ENCODE assay signal across 24 mouse cellular contexts in genomic region chr3:131000252-131000651, GRCm38 (mm10).
DNase-seq lines count a peak whose midpoint lies in the region; ATAC-seq and TF ChIP-seq lines count a peak whose summit lies in the region.
"Had no signal": no experiment of that assay in that cellular context is flagged by ENCODE, and none has a peak within 500 bp of the region (broad histone marks: within the 10 kb centered on the region; RNA-seq: fewer than 3 reads in every experiment).

No protein-coding gene starts in this region.

- no peak for TF ChIP-seq POLR2A in liver, adult 2 months (IDR thresholded peaks at IDR 0.05; ENCODE audit: extremely low read depth, insufficient read depth, low read length)

- H3K79me2 ChIP-seq in liver, adult 2 months (ENCODE audit: control insufficient read depth, insufficient read depth, low read length): no peaks in the 10 kb centered on the region

- no peak overlapping the region for H3K9ac ChIP-seq in embryonic facial prominence, embryonic 15.5 days
- no peak overlapping the region for H3K9ac ChIP-seq in liver, adult 2 months (ENCODE audit: low read depth, low read length)
- no peak overlapping the region for H3K9ac ChIP-seq in liver, embryonic 11.5 days (ENCODE audit: low read depth, low read length)
- no peak overlapping the region for H3K9ac ChIP-seq in lung, postnatal 0 days (replicated peaks; ENCODE audit: low read depth)
- H3K9ac ChIP-seq in limb, embryonic 13.5 days: no peak overlapping the region
- H3K9ac ChIP-seq: embryonic facial prominence, embryonic 13.5 days; forebrain, embryonic 13.5 days; forebrain, embryonic 15.5 days had no signal

- no peak for DNase-seq in embryonic facial prominence, embryonic 10.5 days (ENCODE audit: low spot score)
- peak; percentile 78 for DNase-seq in liver, adult 2 months (ENCODE audit: extremely low read depth, low read depth, low spot score)
- no peak for DNase-seq in liver, embryonic 11.5 days (ENCODE audit: low spot score)
- DNase-seq in lung, postnatal 0 days (ENCODE audit: low spot score): peak; percentile 19
- DNase-seq in lung, postnatal 36 days: no peak
- DNase-seq: adrenal gland, adult 8-10 months; adrenal gland, postnatal 14 days; adrenal gland, postnatal 36 days; B cell, adult 2 months; cerebellum, adult 11-12 months; cerebellum, adult 2 months; cerebellum, adult 9-10 months; cerebellum, postnatal 10 days; cerebellum, postnatal 25 days had no signal

- WGBS in embryonic facial prominence, embryonic 15.5 days: 74% methylated on average over 3 of the region's 3 CpGs
- 81% methylated on average over 3 of the region's 3 CpGs for WGBS in embryonic facial prominence, embryonic 10.5 days
- 24% methylated on average over 3 of the region's 3 CpGs for WGBS in liver, adult 2 months
- WGBS in liver, embryonic 11.5 days: 74% methylated on average over 3 of the region's 3 CpGs
- 41% methylated on average over 3 of the region's 3 CpGs for WGBS in lung, postnatal 0 days
- WGBS in limb, embryonic 13.5 days: 39% methylated on average over 3 of the region's 3 CpGs

- no peaks in the 10 kb centered on the region for H3K4me1 ChIP-seq in embryonic facial prominence, embryonic 15.5 days
- no peaks in the 10 kb centered on the region; the same call in 1 of the 2 replicates for H3K4me1 ChIP-seq in embryonic facial prominence, embryonic 10.5 days
- H3K4me1 ChIP-seq in liver, adult 2 months (ENCODE audit: control insufficient read depth, insufficient read depth, low read length): peaks cover 5% of the 10 kb centered on the region; the same call in 1 of the 2 replicates
- H3K4me1 ChIP-seq in liver, embryonic 11.5 days (replicated peaks; ENCODE audit: control insufficient read depth, insufficient read depth, low read length): no peaks in the 10 kb centered on the region
- no peaks in the 10 kb centered on the region for H3K4me1 ChIP-seq in lung, postnatal 0 days (ENCODE audit: insufficient read depth, low read depth, low read length)
- H3K4me1 ChIP-seq in limb, embryonic 13.5 days: peaks cover 26% of the 10 kb centered on the region
- H3K4me1 ChIP-seq: forebrain, embryonic 15.5 days had no signal

- peak overlapping the region; percentile 28; the same call in 1 of the 2 replicates for H3K4me2 ChIP-seq in embryonic facial prominence, embryonic 15.5 days (replicated peaks)
- H3K4me2 ChIP-seq in liver, embryonic 11.5 days: no peak overlapping the region
- H3K4me2 ChIP-seq in lung, postnatal 0 days (replicated peaks; ENCODE audit: low read depth, low read length): no peak overlapping the region
- H3K4me2 ChIP-seq in limb, embryonic 13.5 days (replicated peaks): 0 out of 2 replicates have a peak overlapping the region, but pooled peaks have one; percentile 19
- H3K4me2 ChIP-seq: forebrain, embryonic 13.5 days; forebrain, embryonic 15.5 days had no signal

- H3K9me3 ChIP-seq in embryonic facial prominence, embryonic 15.5 days (replicated peaks): no peaks in the 10 kb centered on the region
- no peaks in the 10 kb centered on the region for H3K9me3 ChIP-seq in embryonic facial prominence, embryonic 10.5 days
- H3K9me3 ChIP-seq in liver, embryonic 11.5 days (ENCODE audit: control insufficient read depth, low read length): no peaks in the 10 kb centered on the region
- no peaks in the 10 kb centered on the region for H3K9me3 ChIP-seq in lung, postnatal 0 days (ENCODE audit: low read length)
- no peaks in the 10 kb centered on the region for H3K9me3 ChIP-seq in limb, embryonic 13.5 days
- H3K9me3 ChIP-seq: embryonic facial prominence, embryonic 13.5 days; forebrain, embryonic 13.5 days; forebrain, embryonic 15.5 days had no signal

- TF ChIP-seq CTCF in liver, adult 2 months (IDR thresholded peaks at IDR 0.05; ENCODE audit: low read depth, low read length): no peak
- no peak for TF ChIP-seq CTCF in lung, postnatal 0 days (IDR thresholded peaks at IDR 0.05)

- H3K36me3 ChIP-seq in embryonic facial prominence, embryonic 15.5 days: no peaks in the 10 kb centered on the region
- no peaks in the 10 kb centered on the region for H3K36me3 ChIP-seq in embryonic facial prominence, embryonic 10.5 days (replicated peaks)
- H3K36me3 ChIP-seq in liver, adult 2 months (ENCODE audit: control insufficient read depth, insufficient read depth, low read length): no peaks in the 10 kb centered on the region
- H3K36me3 ChIP-seq in liver, embryonic 11.5 days (ENCODE audit: control insufficient read depth, insufficient read depth, low read length): no peaks in the 10 kb centered on the region
- H3K36me3 ChIP-seq in lung, postnatal 0 days (ENCODE audit: insufficient read depth, low read length): no peaks in the 10 kb centered on the region
- no peaks in the 10 kb centered on the region for H3K36me3 ChIP-seq in limb, embryonic 13.5 days
- H3K36me3 ChIP-seq: embryonic facial prominence, embryonic 13.5 days; forebrain, embryonic 15.5 days; G1E had no signal

- no peak overlapping the region for H3K27ac ChIP-seq in embryonic facial prominence, embryonic 15.5 days (replicated peaks)
- no peak overlapping the region for H3K27ac ChIP-seq in embryonic facial prominence, embryonic 10.5 days (replicated peaks)
- no peak overlapping the region for H3K27ac ChIP-seq in liver, adult 2 months (replicated peaks; ENCODE audit: insufficient read depth, low read depth, low read length)
- no peak overlapping the region for H3K27ac ChIP-seq in liver, embryonic 11.5 days (ENCODE audit: low read depth, low read length)
- H3K27ac ChIP-seq in lung, postnatal 0 days (ENCODE audit: low read length): no peak overlapping the region
- H3K27ac ChIP-seq in limb, embryonic 13.5 days: no peak overlapping the region
- H3K27ac ChIP-seq: embryonic facial prominence, embryonic 13.5 days; forebrain, embryonic 13.5 days; forebrain, embryonic 15.5 days had no signal

- TF ChIP-seq EP300 in lung, postnatal 0 days (IDR thresholded peaks at IDR 0.05): no peak

- ATAC-seq in embryonic facial prominence, embryonic 15.5 days (ENCODE audit: insufficient number of reproducible peaks, low FRiP score, low TSS enrichment, low read depth): no peak
- no peak for ATAC-seq in liver, embryonic 11.5 days (replicated peaks; ENCODE audit: low FRiP score)
- no peak for ATAC-seq in lung, postnatal 0 days
- ATAC-seq in limb, embryonic 13.5 days (ENCODE audit: low FRiP score, low read depth): no peak
- ATAC-seq: activated CD4-positive, CD25-positive, alpha-beta regulatory T cell, adult 4 months; CD4-positive, CD25-positive, alpha-beta regulatory T cell, adult 4 months; forebrain, embryonic 13.5 days; forebrain, embryonic 15.5 days; Patski had no signal

- H3K27me3 ChIP-seq in embryonic facial prominence, embryonic 15.5 days: no peaks in the 10 kb centered on the region
- no peaks in the 10 kb centered on the region for H3K27me3 ChIP-seq in embryonic facial prominence, embryonic 10.5 days (replicated peaks; ENCODE audit: low read depth, poor library complexity, severe bottlenecking)
- H3K27me3 ChIP-seq in liver, adult 2 months (ENCODE audit: control insufficient read depth, insufficient read depth, low read length): no peaks in the 10 kb centered on the region
- no peaks in the 10 kb centered on the region for H3K27me3 ChIP-seq in liver, embryonic 11.5 days (replicated peaks; ENCODE audit: control insufficient read depth, insufficient read depth, low read length)
- H3K27me3 ChIP-seq in lung, postnatal 0 days (replicated peaks; ENCODE audit: insufficient read depth, low read length): no peaks in the 10 kb centered on the region
- no peaks in the 10 kb centered on the region for H3K27me3 ChIP-seq in limb, embryonic 13.5 days
- H3K27me3 ChIP-seq: CH12.LX; embryonic facial prominence, embryonic 13.5 days; forebrain, embryonic 13.5 days; forebrain, embryonic 15.5 days; Patski had no signal

- H3K4me3 ChIP-seq in embryonic facial prominence, embryonic 15.5 days (replicated peaks): no peak overlapping the region
- no peak overlapping the region for H3K4me3 ChIP-seq in embryonic facial prominence, embryonic 10.5 days
- H3K4me3 ChIP-seq in liver, adult 2 months (ENCODE audit: insufficient read depth, low read depth, low read length): no peak overlapping the region
- H3K4me3 ChIP-seq in liver, embryonic 11.5 days (ENCODE audit: low read depth, low read length): no peak overlapping the region
- H3K4me3 ChIP-seq in lung, postnatal 0 days (ENCODE audit: low read depth, low read length): no peak overlapping the region
- no peak overlapping the region for H3K4me3 ChIP-seq in limb, embryonic 13.5 days
- H3K4me3 ChIP-seq: embryonic facial prominence, embryonic 13.5 days; forebrain, embryonic 13.5 days; forebrain, embryonic 15.5 days had no signal

Comparison
In these comparisons a context has a peak if more than half of its experiments do, and no peak if none do; other contexts are left out.
1. DNase-seq: peak in liver, adult 2 months (single experiment) and lung, postnatal 0 days (single experiment); none in embryonic facial prominence, embryonic 10.5 days (single experiment), liver, embryonic 11.5 days (single experiment) and lung, postnatal 36 days (single experiment).
2. H3K4me2 ChIP-seq: peak in embryonic facial prominence, embryonic 15.5 days (single experiment) and limb, embryonic 13.5 days (single experiment); none in liver, embryonic 11.5 days (single experiment) and lung, postnatal 0 days (single experiment).